Mouse (Mus musculus) kidney, embryonic 15.5 days (tissue): ENCODE measurements at regions not wholly inside any gene's neighbourhood (a gene's known extent, or its start where the extent isn't known, plus 50 kb on each side); places are given as distances from the start of the nearest gene placed in this dataset.

Source experiments
- ATAC-seq: fragments of 200-750 bp; cut with Nextera tagmentation; replicated peaks from 2 replicates; pipeline ENCODE4 v1.8.0; 2017; ENCODE audit warnings: moderate TSS enrichment; ENCODE audit not compliant: low FRiP score
- H3K27ac ChIP-seq: fragments of 300-500 bp; sonication (generic); 2 replicates; pipeline ENCODE4 v1.5.1; 2015; ENCODE audit warnings: mild to moderate bottlenecking, inconsistent platforms
- H3K27me3 ChIP-seq: fragments of 300-500 bp; sonication (generic); 2 replicates; pipeline ENCODE4 v1.6.1; 2015; ENCODE audit warnings: inconsistent platforms
- H3K36me3 ChIP-seq: fragments of 300-500 bp; sonication (generic); 2 replicates; pipeline ENCODE4 v1.6.1; 2015; ENCODE audit warnings: inconsistent platforms
- H3K4me1 ChIP-seq: fragments of 300-500 bp; sonication (generic); 2 replicates; pipeline ENCODE4 v1.6.1; 2015; ENCODE audit warnings: inconsistent platforms
- H3K4me2 ChIP-seq: fragments of 300-500 bp; sonication (generic); 2 replicates; pipeline ENCODE4 v1.6.1; 2015; ENCODE audit warnings: moderate library complexity, mild to moderate bottlenecking, inconsistent platforms
- H3K4me3 ChIP-seq: fragments of 300-500 bp; sonication (generic); replicated peaks from 2 replicates; pipeline ENCODE4 v1.5.1; 2015; ENCODE audit warnings: mild to moderate bottlenecking, inconsistent platforms
- H3K9ac ChIP-seq: fragments of 300-500 bp; sonication (generic); 2 replicates; pipeline ENCODE4 v1.6.1; 2015; ENCODE audit warnings: mild to moderate bottlenecking, inconsistent platforms
- H3K9me3 ChIP-seq: fragments of 300-500 bp; sonication (generic); replicated peaks from 2 replicates; pipeline ENCODE4 v1.6.1; 2016; ENCODE audit warnings: inconsistent platforms
- WGBS: fragments of 180-500 bp; shearing (Covaris S2); methylation state at CpG from one replicate; pipeline ENCODE4 v1.1.7; 2015; ENCODE audit warnings: mixed read lengths; 5-methylcytosine and 5-hydroxymethylcytosine counted together

GRCm38 (mm10) chr12:98069110-98069509 is 190.1 kb downstream of the Galc start:
- H3K9ac ChIP-seq = no peak overlapping the region
- no peaks in the 10 kb centered on the region for H3K9me3 ChIP-seq
- H3K4me1 ChIP-seq = no peaks in the 10 kb centered on the region
- no peak for ATAC-seq
- H3K36me3 ChIP-seq = no peaks in the 10 kb centered on the region
- H3K4me2 ChIP-seq = no peak overlapping the region
- H3K27ac ChIP-seq = no peak overlapping the region
- WGBS = 70% methylated on average over 2 of the region's 2 CpGs
- no peak overlapping the region for H3K4me3 ChIP-seq
- no peaks in the 10 kb centered on the region for H3K27me3 ChIP-seq

DNA sequence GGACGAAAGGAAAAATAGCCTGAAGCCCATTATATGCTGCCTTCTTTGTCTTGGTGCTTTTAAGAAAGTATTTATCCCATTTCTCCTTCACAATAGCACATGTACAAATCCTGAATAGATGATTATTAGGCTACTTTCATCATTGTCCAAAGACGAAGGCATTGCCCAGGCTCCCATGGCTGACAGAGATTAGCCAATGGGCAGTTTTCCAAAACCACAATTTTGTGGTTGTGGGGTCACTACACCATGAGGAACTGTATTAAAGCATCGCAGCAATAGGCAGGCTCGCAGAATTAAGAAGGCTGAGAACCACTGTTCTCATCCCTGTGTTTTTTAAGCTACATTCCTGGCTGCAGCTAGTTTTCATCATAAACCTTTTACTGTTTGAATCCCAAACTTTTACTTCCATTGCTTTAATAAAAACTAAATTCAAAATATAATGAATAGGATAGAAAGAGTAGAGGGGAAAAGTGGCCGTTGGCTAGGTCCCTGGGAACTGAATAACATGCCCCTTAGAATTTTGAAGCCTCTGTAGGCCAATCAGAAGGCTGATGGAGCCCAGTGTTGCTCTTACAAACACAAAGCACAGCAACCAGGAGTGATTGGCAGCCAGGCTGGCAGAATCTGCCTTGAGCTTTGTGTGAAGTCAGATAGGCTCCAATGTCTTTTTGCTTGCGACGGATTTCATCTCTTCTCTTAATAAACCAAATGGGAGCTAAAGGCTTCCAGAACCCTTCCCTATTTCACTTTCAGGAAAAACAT is 199.7 kb downstream of the Galc start:
- Histone ChIP-seq H3K27me3 (no peaks in the 10 kb centered on the region), H3K4me1 (no peaks in the 10 kb centered on the region), H3K36me3 (no peaks in the 10 kb centered on the region), H3K4me2 (no peak overlapping the region), H3K27ac (no peak overlapping the region), H3K9me3 (no peaks in the 10 kb centered on the region), H3K9ac (no peak overlapping the region), H3K4me3 (no peak overlapping the region)
- ATAC-seq = no peak
- 87% methylated on average over 7 of the region's 7 CpGs for WGBS

- no peaks in the 10 kb centered on the region for H3K4me1 ChIP-seq
- H3K36me3 ChIP-seq = no peaks in the 10 kb centered on the region
- no peak overlapping the region for H3K4me2 ChIP-seq
- H3K4me3 ChIP-seq = no peak overlapping the region
- 93% methylated on average over 2 of the region's 2 CpGs for WGBS
- no peaks in the 10 kb centered on the region for H3K27me3 ChIP-seq
- no peak overlapping the region for H3K27ac ChIP-seq
- H3K9me3 ChIP-seq = no peaks in the 10 kb centered on the region
- ATAC-seq = no peak
- H3K9ac ChIP-seq = no peak overlapping the region
These were observed 200.3 kb downstream of the Galc start for GRCm38 (mm10) chr12:98058977-98059376.

DNA sequence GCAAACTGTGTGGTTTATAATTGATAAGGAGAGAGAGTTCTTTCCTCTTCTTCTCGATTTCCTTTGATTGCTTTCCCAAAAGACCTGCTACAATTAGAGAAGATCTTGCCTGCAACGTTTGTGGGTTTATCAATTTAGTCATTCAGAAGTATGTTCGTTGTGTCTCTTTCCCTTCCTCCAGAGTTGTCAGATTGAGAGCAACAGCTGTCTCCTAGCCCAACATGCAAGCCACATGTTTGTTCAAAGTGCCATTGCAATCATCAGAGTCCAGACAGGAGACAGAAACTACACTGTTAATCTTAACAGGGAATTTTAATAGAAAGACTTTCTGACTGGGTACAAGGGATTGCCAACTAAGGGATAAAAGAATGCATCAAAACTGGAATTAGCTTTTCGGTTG is 208.3 kb downstream of the Galc start:
- H3K4me1 ChIP-seq = peaks cover 15% of the 10 kb centered on the region
- no peak overlapping the region for H3K9ac ChIP-seq
- H3K36me3 ChIP-seq = no peaks in the 10 kb centered on the region
- no peak for ATAC-seq
- WGBS = 59% methylated on average over 4 of the region's 4 CpGs
- H3K9me3 ChIP-seq = no peaks in the 10 kb centered on the region
- H3K4me2 ChIP-seq = no peak overlapping the region
- H3K27ac ChIP-seq = no peak overlapping the region
- H3K27me3 ChIP-seq = no peaks in the 10 kb centered on the region
- no peak overlapping the region for H3K4me3 ChIP-seq

DNA sequence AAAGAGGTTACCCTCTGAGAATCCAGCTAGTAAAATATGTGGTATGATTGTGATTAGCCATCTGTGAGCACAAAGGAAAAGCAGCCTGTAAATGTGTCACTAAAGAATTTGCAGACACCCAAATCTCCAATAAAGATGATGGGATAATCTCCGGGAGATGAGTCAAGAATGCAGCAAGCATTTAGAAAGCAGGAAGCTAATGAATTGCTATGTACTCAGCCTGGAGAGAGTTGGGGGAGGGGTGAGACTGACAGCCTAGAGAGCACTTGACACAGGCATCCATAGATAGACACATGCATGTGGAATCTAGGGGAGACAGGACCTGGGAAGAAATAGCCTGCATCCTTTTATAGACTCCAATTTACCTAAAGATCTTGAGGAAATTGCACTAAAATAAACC is 208.8 kb downstream of the Galc start:
- no peaks in the 10 kb centered on the region for H3K27me3 ChIP-seq
- H3K9me3 ChIP-seq = no peaks in the 10 kb centered on the region
- no peak overlapping the region; the same call in 1 of the 2 replicates for H3K4me2 ChIP-seq
- H3K27ac ChIP-seq = no peak overlapping the region
- no peak overlapping the region for H3K4me3 ChIP-seq
- WGBS = 9% methylated on average over 1 of the region's 1 CpGs
- H3K9ac ChIP-seq = no peak overlapping the region
- peak; percentile 75; the same call in 1 of the 2 replicates for ATAC-seq
- no peaks in the 10 kb centered on the region for H3K36me3 ChIP-seq
- H3K4me1 ChIP-seq = peaks cover 15% of the 10 kb centered on the region

GRCm38 (mm10) chr12:98050057-98050456 is 209.2 kb downstream of the Galc start:
- ATAC-seq = peak; percentile 60
- Histone ChIP-seq H3K4me1 (peaks cover 15% of the 10 kb centered on the region), H3K9ac (no peak overlapping the region), H3K9me3 (no peaks in the 10 kb centered on the region), H3K27ac (no peak overlapping the region), H3K4me3 (no peak overlapping the region), H3K27me3 (no peaks in the 10 kb centered on the region), H3K4me2 (peak overlapping the region; percentile 12; the same call in 1 of the 2 replicates), H3K36me3 (no peaks in the 10 kb centered on the region)
- 10% methylated on average over 5 of the region's 5 CpGs for WGBS

- 86% methylated on average over 8 of the region's 8 CpGs for WGBS
- H3K27me3 ChIP-seq = no peaks in the 10 kb centered on the region
- H3K36me3 ChIP-seq = no peaks in the 10 kb centered on the region
- peaks cover 15% of the 10 kb centered on the region for H3K4me1 ChIP-seq
- H3K27ac ChIP-seq = no peak overlapping the region
- no peak overlapping the region for H3K4me3 ChIP-seq
- no peak for ATAC-seq
- H3K4me2 ChIP-seq = no peak overlapping the region
- H3K9ac ChIP-seq = no peak overlapping the region
- no peaks in the 10 kb centered on the region for H3K9me3 ChIP-seq
These were observed 211.5 kb downstream of the Galc start for GRCm38 (mm10) chr12:98047765-98048164.

- Histone ChIP-seq H3K9ac (no peak overlapping the region), H3K4me1 (peaks cover 15% of the 10 kb centered on the region), H3K27me3 (no peaks in the 10 kb centered on the region), H3K9me3 (no peaks in the 10 kb centered on the region), H3K27ac (no peak overlapping the region), H3K36me3 (no peaks in the 10 kb centered on the region), H3K4me2 (no peak overlapping the region), H3K4me3 (no peak overlapping the region)
- 76% methylated on average over 11 of the region's 11 CpGs for WGBS
- ATAC-seq = no peak
These were observed 212.5 kb downstream of the Galc start for GRCm38 (mm10) chr12:98046459-98047440.

GRCm38 (mm10) chr12:98045784-98046458 is 213.3 kb downstream of the Galc start:
- Histone ChIP-seq H3K4me1 (peaks cover 15% of the 10 kb centered on the region), H3K4me2 (no peak overlapping the region), H3K9me3 (no peaks in the 10 kb centered on the region), H3K9ac (no peak overlapping the region), H3K27ac (no peak overlapping the region), H3K36me3 (no peaks in the 10 kb centered on the region), H3K27me3 (no peaks in the 10 kb centered on the region), H3K4me3 (no peak overlapping the region)
- WGBS = 71% methylated on average over 5 of the region's 5 CpGs
- no peak for ATAC-seq

DNA sequence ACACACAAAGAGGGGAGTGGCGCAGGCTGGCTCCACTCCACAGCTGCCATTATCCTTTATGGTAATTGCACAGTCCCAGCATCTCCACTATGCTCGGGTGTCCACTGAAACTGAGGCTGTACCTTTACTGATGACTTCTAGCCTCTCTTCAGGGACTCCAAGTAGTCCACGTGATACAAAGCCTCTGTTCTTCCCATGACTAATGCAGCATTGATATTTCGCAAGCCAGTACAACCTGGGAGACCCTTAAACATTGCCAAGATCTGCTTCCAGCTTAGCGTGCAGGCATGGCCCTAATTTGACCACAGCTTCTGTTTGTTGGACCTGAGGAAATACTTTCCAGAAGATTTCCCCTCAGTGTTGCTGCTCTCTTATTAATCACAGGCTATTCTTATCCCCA is 215.8 kb downstream of the Galc start:
- no peak for ATAC-seq
- H3K27ac ChIP-seq = no peak overlapping the region
- 75% methylated on average over 5 of the region's 5 CpGs for WGBS
- H3K9ac ChIP-seq = no peak overlapping the region
- H3K9me3 ChIP-seq = no peaks in the 10 kb centered on the region
- no peaks in the 10 kb centered on the region for H3K27me3 ChIP-seq
- no peaks in the 10 kb centered on the region for H3K4me1 ChIP-seq
- no peak overlapping the region for H3K4me3 ChIP-seq
- no peak overlapping the region for H3K4me2 ChIP-seq
- H3K36me3 ChIP-seq = no peaks in the 10 kb centered on the region

DNA sequence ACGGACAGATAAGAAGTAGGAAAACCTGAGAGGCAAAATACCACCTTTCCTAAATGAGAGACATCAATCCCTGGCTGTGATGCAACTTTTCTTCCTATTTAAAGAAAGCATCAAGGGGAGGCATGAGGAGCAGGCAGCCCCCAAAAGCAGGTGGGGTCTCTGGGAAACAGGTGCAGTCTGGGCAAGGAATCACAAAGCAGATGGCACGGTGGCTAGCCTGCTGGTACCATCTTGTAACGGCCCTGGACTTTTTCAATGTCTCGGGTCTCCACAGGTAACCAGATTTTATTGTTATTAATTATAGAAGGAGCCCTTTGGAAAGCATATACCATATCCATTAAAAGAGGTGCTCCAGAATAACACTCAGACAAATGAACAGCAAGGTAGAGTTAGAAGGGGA is 219.6 kb downstream of the Galc start:
- no peak overlapping the region for H3K9ac ChIP-seq
- WGBS = 94% methylated on average over 4 of the region's 4 CpGs
- no peaks in the 10 kb centered on the region for H3K36me3 ChIP-seq
- H3K27ac ChIP-seq = no peak overlapping the region
- no peak overlapping the region for H3K4me2 ChIP-seq
- H3K27me3 ChIP-seq = no peaks in the 10 kb centered on the region
- no peak overlapping the region for H3K4me3 ChIP-seq
- no peaks in the 10 kb centered on the region for H3K9me3 ChIP-seq
- no peaks in the 10 kb centered on the region for H3K4me1 ChIP-seq
- ATAC-seq = no peak

DNA sequence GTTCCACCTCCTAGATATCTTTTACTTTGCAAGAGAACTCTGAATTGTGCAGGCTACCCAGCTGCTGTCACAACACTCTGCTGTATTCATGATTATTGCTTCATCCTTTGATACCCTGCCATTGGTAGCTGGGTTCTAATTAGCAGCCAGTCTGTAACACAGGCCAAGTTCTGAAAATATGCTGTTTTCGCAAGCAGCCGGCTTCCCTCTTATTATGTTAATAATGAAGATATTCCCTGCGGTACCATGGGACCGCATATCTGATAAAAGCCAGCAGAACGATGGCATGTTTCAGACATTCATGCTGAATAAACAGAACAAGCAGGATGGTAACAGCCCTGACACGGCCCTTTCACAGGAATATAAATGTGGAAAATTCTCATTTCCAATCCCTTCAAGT is 235.6 kb downstream of the Galc start:
- Histone ChIP-seq H3K27ac (no peak overlapping the region), H3K9me3 (no peaks in the 10 kb centered on the region), H3K9ac (no peak overlapping the region), H3K4me3 (no peak overlapping the region), H3K4me1 (no peaks in the 10 kb centered on the region), H3K36me3 (no peaks in the 10 kb centered on the region), H3K4me2 (no peak overlapping the region), H3K27me3 (no peaks in the 10 kb centered on the region)
- WGBS = 83% methylated on average over 6 of the region's 6 CpGs
- no peak for ATAC-seq
